Mouse (Mus musculus) heart, postnatal 10 days (tissue): ENCODE results near the gene Tppp3. TPM values are rescaled to one million over a fixed set of nuclear protein-coding genes. Genes with fewer than 3 reads are reported as not detected.

ENCODE experiments used
- DNase-seq, 2 experiments: peaks; one replicate each; pipeline ENCODE4 v3.0.0; 2021
- intact Hi-C: fragments of 180-260 bp; cut with DNase I; formaldehyde crosslinking; loops from one replicate; pipeline ENCODE4 v1.15.1; 2025
- total RNA-seq, 2 experiments: library from RNA; stranded (reverse); gene quantifications; 2 replicates each; pipeline ENCODE4 v1.2.3; 2021

Gene Tppp3
- total RNA-seq = 10 to 100 TPM; 55.8 to 56.1 TPM

- intact Hi-C loops = no loop called here
- peak; percentile 98 for DNase-seq
Measured at GRCm38 (mm10) chr8:105471314-105472015, at the start of gene Tppp3. Gene Tppp3 (minus strand): TSS chr8:105471526.

GRCm38 (mm10) chr8:105521061-105521460, 49.7 kb upstream of the Tppp3 start:
- intact Hi-C loops = no loop called here

GRCm38 (mm10) chr8:105520521-105520920, 49.2 kb upstream of the Tppp3 start:
- intact Hi-C loops = no loop called here
- DNase-seq = no peak

More at GRCm38 (mm10) chr8:105521061-105521460, 49.7 kb upstream of the Tppp3 start:
- DNase-seq = no peak

- intact Hi-C loops = no loop called here
- DNase-seq = no peak
Measured at GRCm38 (mm10) chr8:105519591-105519990, 48.3 kb upstream of the Tppp3 start.

GRCm38 (mm10) chr8:105518436-105519313, 47.3 kb upstream of the Tppp3 start, which contains the start of gene Hsd11b2:
Gene Hsd11b2 (plus strand): TSS chr8:105518755.
- DNase-seq = peak in 1 of 2 experiments; percentile 60
- intact Hi-C loops = no loop called here

GRCm38 (mm10) chr8:105517346-105517745, 46.0 kb upstream of the Tppp3 start:
- DNase-seq = no peak
- intact Hi-C loops = loop anchor here (2.0 kb wide), 1 partner anchor 33 kb away; no protein-coding TSS in a partner anchor

- DNase-seq = peak; percentile 84 to 88
- intact Hi-C loops = loop anchor here (1.0 to 2.0 kb wide), 3 partner anchors 18 to 38 kb away; no protein-coding TSS in a partner anchor
Measured at GRCm38 (mm10) chr8:105516018-105516645, 44.8 kb upstream of the Tppp3 start.

- intact Hi-C loops = no loop called here
- peak; percentile 70 to 76 for DNase-seq
Measured at GRCm38 (mm10) chr8:105514656-105515055, 43.3 kb upstream of the Tppp3 start.

- intact Hi-C loops = no loop called here
Measured at GRCm38 (mm10) chr8:105514194-105514593, 42.9 kb upstream of the Tppp3 start.

GRCm38 (mm10) chr8:105509997-105510735, 38.8 kb upstream of the Tppp3 start:
- intact Hi-C loops = no loop called here
- no peak for DNase-seq

More at GRCm38 (mm10) chr8:105514194-105514593, 42.9 kb upstream of the Tppp3 start:
- DNase-seq = no peak

- DNase-seq = no peak
- intact Hi-C loops = no loop called here
Measured at GRCm38 (mm10) chr8:105508758-105509157, 37.4 kb upstream of the Tppp3 start.

GRCm38 (mm10) chr8:105506977-105507376, 35.7 kb upstream of the Tppp3 start:
- intact Hi-C loops = no loop called here
- DNase-seq = no peak

GRCm38 (mm10) chr8:105504617-105505016, 33.3 kb upstream of the Tppp3 start:
- no peak for DNase-seq
- intact Hi-C loops = no loop called here

GRCm38 (mm10) chr8:105499787-105500186, 28.5 kb upstream of the Tppp3 start:
- intact Hi-C loops = no loop called here
- no peak for DNase-seq

GRCm38 (mm10) chr8:105496439-105497180, 25.3 kb upstream of the Tppp3 start, which contains the start of gene Zdhhc1:
Gene Zdhhc1 (minus strand): TSS chr8:105496902.
- intact Hi-C loops = no loop called here
- peak; percentile 92 to 93 for DNase-seq

GRCm38 (mm10) chr8:105495350-105496302, 24.3 kb upstream of the Tppp3 start:
- intact Hi-C loops = no loop called here

GRCm38 (mm10) chr8:105494566-105494965, 23.2 kb upstream of the Tppp3 start:
- DNase-seq = no peak
- intact Hi-C loops = no loop called here

More at GRCm38 (mm10) chr8:105495350-105496302, 24.3 kb upstream of the Tppp3 start:
- DNase-seq = peak in 1 of 2 experiments; percentile 23

GRCm38 (mm10) chr8:105493495-105493894, 22.2 kb upstream of the Tppp3 start:
- intact Hi-C loops = no loop called here

More at GRCm38 (mm10) chr8:105493495-105493894, 22.2 kb upstream of the Tppp3 start:
- no peak for DNase-seq
